Mouse (Mus musculus) limb, embryonic 11.5 days (tissue): ENCODE measurements at regions not wholly inside any gene's neighbourhood (a gene's known extent, or its start where the extent isn't known, plus 50 kb on each side); places are given as distances from the start of the nearest gene placed in this dataset.

Experiments used
- ATAC-seq: fragments of 200-750 bp; cut with Nextera tagmentation; 2 replicates; pipeline ENCODE4 v1.8.0; 2017; ENCODE audit warnings: low read depth; ENCODE audit not compliant: insufficient number of reproducible peaks, low FRiP score, low TSS enrichment
- DNase-seq: peaks from one replicate; pipeline ENCODE4 v3.0.0-alpha.2; 2015; ENCODE audit warnings: low spot score
- H3K27ac ChIP-seq: fragments of 300-500 bp; sonication (generic); replicated peaks from 2 replicates; pipeline ENCODE4 v1.5.1; 2014; ENCODE audit warnings: low read depth, mild to moderate bottlenecking, low read length
- H3K27me3 ChIP-seq: fragments of 300-500 bp; sonication (generic); 2 replicates; pipeline ENCODE4 v1.6.1; 2014; ENCODE audit warnings: mild to moderate bottlenecking, low read length, mixed read lengths; ENCODE audit not compliant: control insufficient read depth, insufficient read depth
- H3K36me3 ChIP-seq: fragments of 300-500 bp; sonication (generic); 2 replicates; pipeline ENCODE4 v1.6.1; 2014; ENCODE audit warnings: mild to moderate bottlenecking, low read length, moderate library complexity, mixed read lengths; ENCODE audit not compliant: control insufficient read depth, insufficient read depth
- H3K4me1 ChIP-seq: fragments of 300-500 bp; sonication (generic); 2 replicates; pipeline ENCODE4 v1.6.1; 2014; ENCODE audit warnings: low read length, mixed read lengths; ENCODE audit not compliant: control insufficient read depth, insufficient read depth
- H3K4me2 ChIP-seq: fragments of 300-500 bp; sonication (generic); 2 replicates; pipeline ENCODE4 v1.6.1; 2014; ENCODE audit warnings: low read depth, mild to moderate bottlenecking, moderate library complexity; ENCODE audit not compliant: severe bottlenecking
- H3K4me3 ChIP-seq: fragments of 300-500 bp; sonication (generic); 2 replicates; pipeline ENCODE4 v1.5.1; 2014; ENCODE audit warnings: low read depth, low read length
- H3K9ac ChIP-seq: fragments of 300-500 bp; sonication (generic); 2 replicates; pipeline ENCODE4 v1.6.1; 2014; ENCODE audit warnings: mild to moderate bottlenecking, low read length
- H3K9me3 ChIP-seq: fragments of 300-500 bp; sonication (generic); 2 replicates; pipeline ENCODE4 v1.6.1; 2016; ENCODE audit warnings: low read length; ENCODE audit not compliant: control insufficient read depth
- WGBS: fragments of 180-500 bp; shearing (Covaris S2); extraction: QIAGEN DNeasy Blood & Tissue Kit; methylation state at CpG from one replicate; pipeline ENCODE4 v1.1.7; 2014; 5-methylcytosine and 5-hydroxymethylcytosine counted together

- 69% methylated on average over 3 of the region's 3 CpGs for WGBS
- Histone ChIP-seq H3K4me2 (no peak overlapping the region), H3K36me3 (no peaks in the 10 kb centered on the region)
These were observed 61.4 kb upstream of the Slc6a6 start for GRCm38 (mm10) chr6:91622425-91622824.

GRCm38 (mm10) chr6:91623646-91624045 lies 60.2 kb upstream of the Slc6a6 start:
- Histone ChIP-seq H3K9ac (no peak overlapping the region), H3K27me3 (no peaks in the 10 kb centered on the region), H3K27ac (no peak overlapping the region), H3K4me2 (no peak overlapping the region), H3K4me3 (no peak overlapping the region), H3K4me1 (no peaks in the 10 kb centered on the region), H3K9me3 (no peaks in the 10 kb centered on the region), H3K36me3 (no peaks in the 10 kb centered on the region)
- ATAC-seq (no peak), DNase-seq (no peak)
- WGBS: 89% methylated on average over 4 of the region's 4 CpGs

More at GRCm38 (mm10) chr6:91622425-91622824, 61.4 kb upstream of the Slc6a6 start:
- no peaks in the 10 kb centered on the region for H3K9me3 ChIP-seq
- no peak overlapping the region for H3K4me3 ChIP-seq
- DNase-seq (no peak), ATAC-seq (no peak)
- no peaks in the 10 kb centered on the region for H3K27me3 ChIP-seq
- H3K9ac ChIP-seq: no peak overlapping the region
- H3K27ac ChIP-seq: no peak overlapping the region
- 0 out of 2 replicates have a peak, but pooled peaks cover 3% of the 10 kb centered on the region for H3K4me1 ChIP-seq

- Histone ChIP-seq H3K4me3 (no peak overlapping the region), H3K27me3 (no peaks in the 10 kb centered on the region), H3K36me3 (no peaks in the 10 kb centered on the region), H3K9ac (no peak overlapping the region), H3K4me1 (no peaks in the 10 kb centered on the region), H3K27ac (no peak overlapping the region), H3K4me2 (no peak overlapping the region), H3K9me3 (no peaks in the 10 kb centered on the region)
- 90% methylated on average over 4 of the region's 4 CpGs for WGBS
- DNase-seq: no peak
- ATAC-seq: no peak
These were observed 54.6 kb upstream of the Slc6a6 start for GRCm38 (mm10) chr6:91629230-91629629.

- Histone ChIP-seq H3K4me2 (no peak overlapping the region), H3K9ac (no peak overlapping the region), H3K36me3 (no peaks in the 10 kb centered on the region), H3K4me1 (no peaks in the 10 kb centered on the region), H3K27ac (no peak overlapping the region), H3K9me3 (no peaks in the 10 kb centered on the region), H3K4me3 (no peak overlapping the region), H3K27me3 (no peaks in the 10 kb centered on the region)
- DNase-seq: no peak
- WGBS: 89% methylated on average over 6 of the region's 6 CpGs
- no peak for ATAC-seq
These were observed 52.6 kb upstream of the Slc6a6 start for GRCm38 (mm10) chr6:91631261-91631660.
